Mouse (Mus musculus) left cerebral cortex, adult 11 months (tissue): ENCODE data around the gene Rubcnl.

Experiments used
- DNase-seq: peaks from one replicate; pipeline ENCODE4 v3.0.0; 2022; ENCODE audit warnings: low spot score

Rubcnl gene

GRCm38 (mm10) chr14:75069356-75069979, 53.6 kb downstream of the Rubcnl start:
- DNase-seq: no peak

- no peak for DNase-seq
Measured at GRCm38 (mm10) chr14:75071091-75071490, 55.3 kb downstream of the Rubcnl start.

- no peak for DNase-seq
Measured at GRCm38 (mm10) chr14:75075299-75076180, 59.7 kb downstream of the Rubcnl start.

GRCm38 (mm10) chr14:75077946-75078345, 62.1 kb downstream of the Rubcnl start:
- no peak for DNase-seq
